Mouse (Mus musculus) stomach, embryonic 16.5 days (tissue): ENCODE measurements around the gene Slc12a9. TPM values are rescaled to one million over a fixed set of nuclear protein-coding genes. Genes with fewer than 3 reads are reported as not detected.

Experiments used
- ATAC-seq: fragments of 200-750 bp; cut with Nextera tagmentation; 2 replicates; pipeline ENCODE4 v1.8.0; 2017; ENCODE audit warnings: moderate number of reproducible peaks, moderate TSS enrichment; ENCODE audit not compliant: insufficient read depth, low FRiP score
- H3K27ac ChIP-seq: fragments of 300-500 bp; sonication (generic); 2 replicates; pipeline ENCODE4 v1.5.1; 2014; ENCODE audit warnings: low read length
- H3K27me3 ChIP-seq: fragments of 300-500 bp; sonication (generic); 2 replicates; pipeline ENCODE4 v1.6.1; 2014; ENCODE audit warnings: low read length, control low read depth, mixed read lengths; ENCODE audit not compliant: control insufficient read depth, insufficient read depth
- H3K36me3 ChIP-seq: fragments of 300-500 bp; sonication (generic); 2 replicates; pipeline ENCODE4 v1.6.1; 2014; ENCODE audit warnings: low read length; ENCODE audit not compliant: control insufficient read depth, insufficient read depth
- H3K4me1 ChIP-seq: fragments of 300-500 bp; sonication (generic); 2 replicates; pipeline ENCODE4 v1.6.1; 2014; ENCODE audit warnings: low read length, control low read depth, mixed read lengths; ENCODE audit not compliant: control insufficient read depth, insufficient read depth
- H3K4me2 ChIP-seq: fragments of 300-500 bp; sonication (generic); 2 replicates; pipeline ENCODE4 v1.6.1; 2014; ENCODE audit warnings: low read depth, low read length, mixed read lengths
- H3K4me3 ChIP-seq: fragments of 300-500 bp; sonication (generic); replicated peaks from 2 replicates; pipeline ENCODE4 v1.5.1; 2014; ENCODE audit warnings: mild to moderate bottlenecking, low read length
- H3K9ac ChIP-seq: fragments of 300-500 bp; sonication (generic); 2 replicates; pipeline ENCODE4 v1.6.1; 2014; ENCODE audit warnings: low read length
- H3K9me3 ChIP-seq: fragments of 300-500 bp; sonication (generic); replicated peaks from 2 replicates; pipeline ENCODE4 v1.6.1; 2016; ENCODE audit warnings: low read length, control low read depth; ENCODE audit not compliant: control insufficient read depth
- WGBS: fragments of 180-500 bp; shearing (Covaris S2); extraction: QIAGEN DNeasy Blood & Tissue Kit; methylation state at CpG from one replicate; pipeline ENCODE4 v1.1.7; 2014; 5-methylcytosine and 5-hydroxymethylcytosine counted together
- polyA plus RNA-seq: library from polyadenylated mRNA; unstranded; fragments of >200 nt; fragmentation: Nextera tagmentation; extraction: Ambion mirVana; gene quantifications from 2 replicates; pipeline ENCODE4 v1.2.1, GENCODE M21; 2015

Slc12a9 gene
- 12.6 and 13.7 TPM in 2 replicates for polyA plus RNA-seq

GRCm38 (mm10) chr5:137333512-137334174 lies at the start of gene Slc12a9:
Slc12a9 (minus strand) TSS chr5:137333597.
- peak within 1 kb of the TSS; percentile 92 for H3K4me2 ChIP-seq
- no peaks in the 10 kb centered on the region for H3K9me3 ChIP-seq
- peaks cover 5% of the 10 kb centered on the region for H3K4me1 ChIP-seq
- H3K4me3 ChIP-seq = peak within 1 kb of the TSS; percentile 74
- H3K9ac ChIP-seq = peak within 1 kb of the TSS; percentile 83
- peak within 1 kb of the TSS; percentile 3 for H3K27ac ChIP-seq
- under 1% methylated on average over 44 of the region's 44 CpGs for WGBS
- peak; percentile 89 for ATAC-seq
- no peaks in the 10 kb centered on the region for H3K36me3 ChIP-seq
- no peaks in the 10 kb centered on the region for H3K27me3 ChIP-seq

GRCm38 (mm10) chr5:137381152-137381551 lies 47.8 kb upstream of the Slc12a9 start:
- H3K9ac ChIP-seq = no peak overlapping the region
- no peak overlapping the region for H3K4me3 ChIP-seq
- no peaks in the 10 kb centered on the region for H3K36me3 ChIP-seq
- H3K4me1 ChIP-seq = 0 out of 2 replicates have a peak, but pooled peaks cover 9% of the 10 kb centered on the region
- no peaks in the 10 kb centered on the region for H3K27me3 ChIP-seq
- H3K4me2 ChIP-seq = no peak overlapping the region
- 54% methylated on average over 4 of the region's 4 CpGs for WGBS
- ATAC-seq = no peak
- H3K27ac ChIP-seq = no peak overlapping the region
- H3K9me3 ChIP-seq = no peaks in the 10 kb centered on the region

- Histone ChIP-seq H3K4me2 (peak overlapping the region; percentile 34), H3K27ac (no peak overlapping the region), H3K4me3 (no peak overlapping the region), H3K4me1 (0 out of 2 replicates have a peak, but pooled peaks cover 7% of the 10 kb centered on the region), H3K27me3 (no peaks in the 10 kb centered on the region), H3K36me3 (peaks cover 9% of the 10 kb centered on the region; the same call in 1 of the 2 replicates), H3K9ac (0 out of 2 replicates have a peak overlapping the region, but pooled peaks have one; percentile 16), H3K9me3 (no peaks in the 10 kb centered on the region)
- ATAC-seq = no peak
- WGBS = 24% methylated on average over 10 of the region's 15 CpGs
Observed at GRCm38 (mm10) chr5:137377603-137378002, 44.2 kb upstream of the Slc12a9 start.

DNA sequence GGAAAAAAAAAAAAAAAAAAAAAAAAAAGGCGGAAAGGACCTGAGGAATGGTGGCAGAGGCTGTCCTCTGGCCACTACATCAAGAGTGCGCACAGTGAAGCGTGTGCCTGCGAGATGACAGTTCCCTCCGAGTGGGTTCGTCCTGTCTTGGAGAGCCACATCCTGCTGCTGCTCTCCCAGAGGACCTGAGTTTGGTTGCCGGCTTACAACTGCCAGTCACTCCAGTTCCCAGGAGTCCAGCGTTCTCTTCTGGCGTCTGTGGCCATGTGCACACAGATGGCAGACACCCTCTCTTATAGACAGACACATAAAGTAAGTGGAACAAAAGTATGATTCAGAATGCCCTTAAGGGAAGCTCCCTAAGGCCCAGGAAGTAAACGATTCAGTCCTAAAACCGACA lies 43.8 kb upstream of the Slc12a9 start:
- Histone ChIP-seq H3K27ac (no peak overlapping the region), H3K27me3 (no peaks in the 10 kb centered on the region), H3K4me2 (peak overlapping the region; percentile 34), H3K4me1 (0 out of 2 replicates have a peak, but pooled peaks cover 7% of the 10 kb centered on the region), H3K4me3 (no peak overlapping the region), H3K9ac (peak overlapping the region; percentile 9; the same call in 1 of the 2 replicates), H3K36me3 (peaks cover 13% of the 10 kb centered on the region; the same call in 1 of the 2 replicates), H3K9me3 (no peaks in the 10 kb centered on the region)
- ATAC-seq = no peak
- 27% methylated on average over 10 of the region's 11 CpGs for WGBS

- WGBS = 52% methylated on average over 9 of the region's 9 CpGs
- Histone ChIP-seq H3K36me3 (peaks cover 18% of the 10 kb centered on the region; the same call in 1 of the 2 replicates), H3K27ac (no peak overlapping the region), H3K27me3 (no peaks in the 10 kb centered on the region), H3K4me3 (no peak overlapping the region), H3K4me1 (0 out of 2 replicates have a peak, but pooled peaks cover 7% of the 10 kb centered on the region), H3K4me2 (0 out of 2 replicates have a peak overlapping the region, but pooled peaks have one; percentile 34), H3K9me3 (no peaks in the 10 kb centered on the region), H3K9ac (no peak overlapping the region)
- 0 out of 2 replicates have a peak, but pooled peaks have one; percentile 2 for ATAC-seq
Observed at GRCm38 (mm10) chr5:137376722-137377121, 43.3 kb upstream of the Slc12a9 start.

- Histone ChIP-seq H3K36me3 (peaks cover 22% of the 10 kb centered on the region), H3K27me3 (no peaks in the 10 kb centered on the region), H3K27ac (no peak overlapping the region), H3K9ac (no peak overlapping the region), H3K4me1 (0 out of 2 replicates have a peak, but pooled peaks cover 7% of the 10 kb centered on the region), H3K4me2 (no peak overlapping the region), H3K9me3 (no peaks in the 10 kb centered on the region), H3K4me3 (no peak overlapping the region)
- ATAC-seq = 0 out of 2 replicates have a peak, but pooled peaks have one; percentile 7
- 34% methylated on average over 7 of the region's 7 CpGs for WGBS
Observed at GRCm38 (mm10) chr5:137376198-137376597, 42.8 kb upstream of the Slc12a9 start.

GRCm38 (mm10) chr5:137375627-137376026 lies 42.2 kb upstream of the Slc12a9 start:
- H3K9ac ChIP-seq = no peak overlapping the region
- no peaks in the 10 kb centered on the region for H3K27me3 ChIP-seq
- peak overlapping the region; percentile 33; the same call in 1 of the 2 replicates for H3K27ac ChIP-seq
- no peaks in the 10 kb centered on the region for H3K9me3 ChIP-seq
- no peak overlapping the region for H3K4me3 ChIP-seq
- ATAC-seq = no peak
- H3K4me2 ChIP-seq = no peak overlapping the region
- WGBS = 36% methylated on average over 2 of the region's 2 CpGs
- H3K4me1 ChIP-seq = 0 out of 2 replicates have a peak, but pooled peaks cover 7% of the 10 kb centered on the region
- peaks cover 27% of the 10 kb centered on the region for H3K36me3 ChIP-seq

DNA sequence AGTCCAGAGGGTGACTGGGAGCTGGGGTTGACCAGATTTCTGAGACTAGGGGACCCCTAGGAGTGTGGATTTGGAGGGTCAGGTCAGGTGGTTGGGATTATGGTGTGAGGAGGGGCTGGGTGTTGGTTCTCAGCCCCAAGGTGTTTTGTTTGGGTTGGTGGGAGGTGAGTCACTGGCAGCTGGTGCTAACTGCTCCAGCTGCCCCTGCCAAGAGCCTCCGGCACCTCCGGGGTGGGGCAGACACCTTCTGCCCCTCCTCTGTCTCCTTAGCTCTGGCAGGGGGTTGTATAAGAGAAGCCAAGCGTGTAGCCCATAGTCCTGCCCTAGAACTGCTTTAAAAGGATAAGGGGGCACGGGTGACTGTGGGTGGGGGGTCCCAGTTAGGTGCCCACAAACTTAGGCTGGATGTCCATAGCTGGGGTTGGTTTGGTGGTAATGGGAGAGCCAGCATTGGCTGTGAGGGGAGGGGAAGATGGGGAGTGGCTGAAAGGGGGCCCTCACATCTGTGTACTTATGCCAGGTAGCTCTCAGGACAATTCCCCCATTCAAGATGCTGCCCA lies 41.2 kb upstream of the Slc12a9 start:
- Histone ChIP-seq H3K27me3 (no peaks in the 10 kb centered on the region), H3K9me3 (no peaks in the 10 kb centered on the region), H3K36me3 (peaks cover 35% of the 10 kb centered on the region), H3K9ac (no peak overlapping the region), H3K4me1 (0 out of 2 replicates have a peak, but pooled peaks cover 7% of the 10 kb centered on the region), H3K4me3 (no peak overlapping the region), H3K4me2 (no peak overlapping the region), H3K27ac (peak overlapping the region; percentile 33; the same call in 1 of the 2 replicates)
- 53% methylated on average over 4 of the region's 4 CpGs for WGBS
- no peak for ATAC-seq
